Mouse (Mus musculus) embryonic fibroblast, embryonic 13.5 days (primary cell): Measurements from ENCODE around the gene Tmem202.

Experiments used
- CTCF ChIP-seq: IDR thresholded peaks from 2 replicates; pipeline ENCODE4 v1.5.1; 2011; ENCODE audit warnings: mild to moderate bottlenecking, control low read depth, low read length, moderate library complexity, borderline replicate concordance; ENCODE audit not compliant: insufficient read depth
- POLR2A ChIP-seq: IDR thresholded peaks from 2 replicates; pipeline ENCODE4 v1.6.1; 2011; ENCODE audit warnings: low read depth, mild to moderate bottlenecking, control low read depth, low read length, moderate library complexity

DNA sequence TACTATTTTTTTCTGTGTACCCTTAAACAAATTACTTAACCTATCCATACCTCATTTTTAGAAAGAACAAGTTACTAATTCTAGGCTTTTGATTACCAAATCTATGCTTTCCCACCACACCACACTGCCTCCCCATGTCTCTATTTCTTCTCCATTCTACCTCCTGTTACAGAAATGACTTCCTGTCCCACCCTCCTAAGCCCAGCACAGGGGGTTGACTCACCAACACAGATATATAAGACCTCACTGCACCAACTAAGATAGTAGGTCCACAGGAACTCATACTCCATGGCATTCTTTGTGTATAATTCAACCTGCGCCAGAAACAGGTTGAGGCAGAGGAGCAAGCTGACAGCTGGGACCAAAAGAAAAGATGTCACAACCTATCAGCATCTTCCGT, 20.3 kb downstream of the Tmem202 start:
- no peak for TF ChIP-seq CTCF
- no peak for TF ChIP-seq POLR2A
